Mouse (Mus musculus) midbrain, embryonic 13.5 days (tissue): Measurements from ENCODE around the gene Hnrnpul1. TPM values are rescaled to one million over a fixed set of nuclear protein-coding genes. Genes with fewer than 3 reads are reported as not detected.

Source experiments
- ATAC-seq: fragments of 200-750 bp; cut with Nextera tagmentation; 2 replicates; pipeline ENCODE4 v1.8.0; 2017; ENCODE audit warnings: mild to moderate bottlenecking, moderate TSS enrichment, moderate library complexity
- H3K27ac ChIP-seq: fragments of 300-500 bp; sonication (generic); 2 replicates; pipeline ENCODE4 v1.5.1; 2015; ENCODE audit warnings: inconsistent platforms, mild to moderate bottlenecking, moderate library complexity
- H3K27me3 ChIP-seq: fragments of 300-500 bp; sonication (generic); 2 replicates; pipeline ENCODE4 v1.6.1; 2015; ENCODE audit warnings: mild to moderate bottlenecking, inconsistent platforms
- H3K36me3 ChIP-seq: fragments of 300-500 bp; sonication (generic); 2 replicates; pipeline ENCODE4 v1.6.1; 2015; ENCODE audit warnings: mild to moderate bottlenecking, inconsistent platforms
- H3K4me1 ChIP-seq: fragments of 300-500 bp; sonication (generic); replicated peaks from 2 replicates; pipeline ENCODE4 v1.6.1; 2015; ENCODE audit warnings: inconsistent platforms
- H3K4me2 ChIP-seq: fragments of 300-500 bp; sonication (generic); replicated peaks from 2 replicates; pipeline ENCODE4 v1.6.1; 2015; ENCODE audit warnings: moderate library complexity, mild to moderate bottlenecking, inconsistent platforms
- H3K4me3 ChIP-seq: fragments of 300-500 bp; sonication (generic); replicated peaks from 2 replicates; pipeline ENCODE4 v1.5.1; 2015; ENCODE audit warnings: mild to moderate bottlenecking, inconsistent platforms
- H3K9ac ChIP-seq: fragments of 300-500 bp; sonication (generic); replicated peaks from 2 replicates; pipeline ENCODE4 v1.6.1; 2015; ENCODE audit warnings: mild to moderate bottlenecking, inconsistent platforms
- H3K9me3 ChIP-seq: fragments of 300-500 bp; sonication (generic); 2 replicates; pipeline ENCODE4 v1.6.1; 2016; ENCODE audit warnings: mild to moderate bottlenecking, inconsistent platforms
- WGBS: fragments of 180-500 bp; shearing (Covaris S2); methylation state at CpG from one replicate; pipeline ENCODE4 v1.1.7; 2015; 5-methylcytosine and 5-hydroxymethylcytosine counted together
- polyA plus RNA-seq: library from polyadenylated mRNA; unstranded; fragments of >200 nt; fragmentation: Nextera tagmentation; extraction: Ambion mirVana; gene quantifications from 2 replicates; pipeline ENCODE4 v1.2.1, GENCODE M21; 2015

The Hnrnpul1 gene
- polyA plus RNA-seq, 1 experiment from 2014 or later, result 56.2 TPM

DNA sequence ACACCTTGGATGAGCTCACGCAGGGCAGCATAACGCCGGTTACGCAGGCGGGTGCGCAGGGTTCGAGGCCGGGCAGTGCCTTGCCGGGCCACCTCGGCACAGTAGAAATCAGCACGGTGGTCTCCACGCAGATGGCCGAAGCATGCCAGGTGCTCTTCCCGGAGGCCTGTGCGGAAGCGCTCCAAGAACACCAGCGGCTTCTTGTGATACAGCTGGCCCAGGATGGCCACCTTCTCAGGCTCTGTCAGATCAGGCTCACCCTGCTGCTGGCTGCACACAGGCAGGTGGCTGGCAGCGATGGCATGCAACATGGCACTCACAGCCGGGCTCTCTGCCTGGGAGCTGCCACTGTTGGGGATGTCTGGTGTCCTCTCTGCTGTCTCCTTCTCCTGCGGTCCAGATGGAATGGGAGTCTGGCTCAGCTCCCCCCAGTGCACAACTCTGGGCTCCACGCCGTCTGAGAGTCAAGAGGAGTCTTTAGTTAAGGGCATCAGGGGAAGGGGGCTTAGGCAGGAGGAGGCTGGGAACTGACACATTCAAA, 38.8 kb downstream of the Hnrnpul1 start:
- H3K36me3 ChIP-seq, result peaks cover 54% of the 10 kb centered on the region
- ATAC-seq, result no peak
- no peak overlapping the region for H3K4me2 ChIP-seq
- no peaks in the 10 kb centered on the region for H3K27me3 ChIP-seq
- H3K4me1 ChIP-seq, result peaks cover 36% of the 10 kb centered on the region
- 95% methylated on average over 22 of the region's 22 CpGs for WGBS
- no peak overlapping the region for H3K4me3 ChIP-seq
- no peak overlapping the region for H3K27ac ChIP-seq
- no peak overlapping the region for H3K9ac ChIP-seq
- no peaks in the 10 kb centered on the region for H3K9me3 ChIP-seq

DNA sequence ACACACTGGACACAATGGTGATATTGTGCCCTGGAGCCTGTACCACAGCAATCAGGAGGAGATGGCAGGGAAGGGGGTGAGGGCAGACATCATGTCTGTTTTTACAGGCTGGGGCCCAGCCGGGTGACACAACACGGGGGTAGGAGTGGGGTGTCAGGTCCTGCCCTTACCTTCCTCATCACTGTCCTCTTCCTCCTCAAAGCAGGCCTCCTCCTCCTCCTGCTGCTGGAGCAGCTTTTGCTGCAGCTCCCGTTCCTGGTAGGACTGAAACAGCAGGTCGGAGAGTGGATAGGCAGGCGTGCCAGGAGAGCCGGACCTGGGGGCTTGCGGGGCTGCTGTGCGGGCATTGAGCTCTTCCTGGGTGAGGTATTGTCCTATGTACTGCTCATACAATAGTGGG, 40.0 kb downstream of the Hnrnpul1 start:
- Histone ChIP-seq H3K9ac (no peak overlapping the region), H3K4me1 (peaks cover 46% of the 10 kb centered on the region), H3K4me3 (no peak overlapping the region), H3K9me3 (no peaks in the 10 kb centered on the region), H3K27ac (no peak overlapping the region), H3K27me3 (no peaks in the 10 kb centered on the region), H3K36me3 (peaks cover 47% of the 10 kb centered on the region), H3K4me2 (no peak overlapping the region)
- 92% methylated on average over 8 of the region's 8 CpGs for WGBS
- ATAC-seq, result no peak

DNA sequence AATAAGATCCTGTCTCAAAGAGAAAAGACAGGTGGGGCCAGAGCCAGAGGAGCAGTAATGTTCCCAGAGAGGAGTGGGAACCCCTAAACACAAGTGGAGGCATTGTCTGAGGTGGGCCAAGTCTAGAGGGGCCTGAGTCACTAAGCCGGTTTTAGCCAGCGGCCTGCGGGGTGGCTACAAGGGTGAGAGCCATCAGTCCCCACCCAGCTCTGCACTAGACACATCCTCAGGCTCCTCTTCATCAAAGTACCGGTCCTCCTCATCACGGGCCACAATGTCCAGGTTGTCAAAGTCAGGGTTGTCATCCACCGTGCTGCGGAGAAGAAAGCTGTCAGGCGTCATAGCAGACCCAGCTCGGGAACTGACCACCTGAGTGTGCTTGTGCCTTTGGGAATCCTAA, 41.8 kb downstream of the Hnrnpul1 start:
- Histone ChIP-seq H3K4me1 (peaks cover 35% of the 10 kb centered on the region), H3K9me3 (no peaks in the 10 kb centered on the region), H3K9ac (no peak overlapping the region), H3K4me3 (no peak overlapping the region), H3K36me3 (peaks cover 47% of the 10 kb centered on the region), H3K27ac (no peak overlapping the region), H3K4me2 (no peak overlapping the region), H3K27me3 (no peaks in the 10 kb centered on the region)
- 92% methylated on average over 9 of the region's 9 CpGs for WGBS
- no peak for ATAC-seq

DNA sequence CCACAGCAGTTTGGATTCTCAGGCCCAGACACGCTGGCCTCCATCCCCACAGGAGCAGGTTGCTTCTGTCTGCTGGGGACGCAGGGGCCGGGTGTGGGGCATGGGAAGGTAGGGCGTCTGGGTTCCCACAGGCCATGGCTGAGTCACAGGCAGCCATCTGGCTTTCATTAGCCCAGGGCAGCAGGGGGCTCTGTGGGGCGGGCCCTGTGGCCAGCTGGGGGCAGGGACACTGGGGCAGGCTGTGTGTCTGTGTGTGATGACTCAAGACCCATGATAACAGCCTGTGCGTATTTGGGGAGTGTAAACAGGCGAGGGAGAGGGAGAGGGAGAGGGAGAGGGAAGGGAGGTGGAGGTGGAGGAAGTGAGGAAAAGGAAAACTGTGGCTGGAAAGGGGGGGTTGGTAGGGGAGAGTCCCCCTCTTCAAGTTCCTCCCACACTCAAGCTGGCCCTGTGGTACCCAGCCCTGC, 42.8 kb downstream of the Hnrnpul1 start:
- 0 out of 2 replicates have a peak, but pooled peaks have one; percentile 16 for ATAC-seq
- no peak overlapping the region for H3K4me3 ChIP-seq
- H3K9me3 ChIP-seq, result no peaks in the 10 kb centered on the region
- peaks cover 47% of the 10 kb centered on the region for H3K36me3 ChIP-seq
- WGBS, result 36% methylated on average over 7 of the region's 7 CpGs
- no peak overlapping the region; the same call in 1 of the 2 replicates for H3K9ac ChIP-seq
- H3K27ac ChIP-seq, result 0 out of 2 replicates have a peak overlapping the region, but pooled peaks have one; percentile 15
- H3K4me2 ChIP-seq, result no peak overlapping the region
- H3K27me3 ChIP-seq, result no peaks in the 10 kb centered on the region
- peaks cover 26% of the 10 kb centered on the region for H3K4me1 ChIP-seq

DNA sequence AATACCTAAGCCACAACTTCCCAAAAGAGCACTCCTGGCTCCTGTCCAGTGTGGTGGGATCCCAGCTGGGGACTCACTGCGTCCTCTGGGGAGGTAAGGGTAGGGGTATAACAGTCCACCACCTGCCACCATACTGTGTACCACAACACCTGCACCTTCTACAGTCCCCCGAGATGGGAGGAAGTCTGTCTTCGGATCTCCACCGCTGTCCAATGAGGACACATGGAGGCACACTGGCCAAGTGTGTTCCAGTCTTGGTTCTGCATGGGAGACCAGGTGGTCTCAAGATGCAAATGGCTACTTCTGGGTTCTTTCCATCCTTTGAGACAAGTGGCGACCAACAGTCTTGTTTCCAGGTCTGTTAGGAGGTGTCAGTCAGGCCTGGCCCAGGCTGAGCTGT, 43.4 kb downstream of the Hnrnpul1 start:
- no peak overlapping the region for H3K4me3 ChIP-seq
- H3K27me3 ChIP-seq, result no peaks in the 10 kb centered on the region
- 78% methylated on average over 5 of the region's 5 CpGs for WGBS
- peaks cover 26% of the 10 kb centered on the region for H3K4me1 ChIP-seq
- peak; percentile 18; the same call in 1 of the 2 replicates for ATAC-seq
- H3K4me2 ChIP-seq, result no peak overlapping the region
- 0 out of 2 replicates have a peak overlapping the region, but pooled peaks have one; percentile 15 for H3K27ac ChIP-seq
- no peaks in the 10 kb centered on the region for H3K9me3 ChIP-seq
- peaks cover 47% of the 10 kb centered on the region for H3K36me3 ChIP-seq
- H3K9ac ChIP-seq, result no peak overlapping the region

DNA sequence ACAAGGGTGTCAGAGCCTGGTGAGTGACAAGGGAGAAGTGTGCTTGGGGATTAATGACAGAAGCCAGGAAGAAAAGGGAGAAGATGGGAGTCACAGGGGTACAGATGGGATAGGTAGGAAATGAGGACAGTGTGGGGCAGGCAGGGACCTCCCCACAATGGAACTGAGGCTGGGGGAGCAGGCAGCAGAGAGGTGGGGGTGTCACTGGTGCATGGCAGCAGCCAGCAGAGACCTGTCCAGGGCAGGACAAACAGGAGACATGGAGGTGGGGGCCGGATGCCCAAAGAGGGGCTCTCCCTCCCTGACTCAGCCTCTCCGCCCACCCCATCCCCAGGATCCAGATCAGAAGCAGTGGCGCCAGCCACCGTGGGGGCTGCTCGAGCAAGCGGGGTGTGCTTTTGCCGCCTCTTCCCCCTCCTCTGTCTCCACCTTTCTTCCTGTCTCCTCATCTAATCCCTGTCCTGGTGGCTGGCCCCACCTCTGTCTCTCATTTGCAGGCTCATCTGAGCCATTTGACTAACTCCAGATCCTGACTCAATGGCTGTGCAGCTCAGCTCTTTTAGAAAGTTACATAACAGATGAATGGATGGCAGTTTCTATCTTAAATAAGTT, 43.9 kb downstream of the Hnrnpul1 start:
- Histone ChIP-seq H3K27ac (no peak overlapping the region), H3K4me3 (no peak overlapping the region), H3K27me3 (no peaks in the 10 kb centered on the region), H3K4me2 (peak overlapping the region; percentile 13; the same call in 1 of the 2 replicates), H3K9ac (peak overlapping the region; percentile 58), H3K4me1 (peaks cover 26% of the 10 kb centered on the region), H3K9me3 (no peaks in the 10 kb centered on the region), H3K36me3 (peaks cover 42% of the 10 kb centered on the region)
- peak; percentile 35 for ATAC-seq
- WGBS, result 5% methylated on average over 7 of the region's 7 CpGs

DNA sequence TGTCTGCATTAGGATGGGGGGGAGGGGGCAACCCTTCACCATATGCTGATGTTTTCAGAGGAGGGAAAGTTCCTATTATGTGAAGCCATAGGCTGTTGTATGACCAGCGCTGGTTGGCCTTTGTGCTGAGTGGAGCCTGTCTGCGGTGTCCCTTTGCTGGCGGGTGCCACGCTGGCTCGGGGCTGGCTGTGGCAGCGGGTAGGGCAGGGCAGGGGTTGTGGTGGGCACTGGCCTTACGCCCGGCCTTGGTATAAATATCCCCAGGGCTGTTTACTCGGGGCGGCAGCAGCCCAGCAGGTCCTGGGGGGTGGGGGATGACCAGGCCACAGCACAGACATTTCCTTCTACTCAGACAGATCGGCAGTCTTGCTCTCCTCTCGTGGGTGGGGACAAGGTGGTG, 44.6 kb downstream of the Hnrnpul1 start:
- Histone ChIP-seq H3K27ac (no peak overlapping the region), H3K4me2 (0 out of 2 replicates have a peak overlapping the region, but pooled peaks have one; percentile 13), H3K9ac (peak overlapping the region; percentile 58; the same call in 1 of the 2 replicates), H3K4me1 (peaks cover 29% of the 10 kb centered on the region), H3K9me3 (no peaks in the 10 kb centered on the region), H3K27me3 (peaks cover 6% of the 10 kb centered on the region), H3K4me3 (no peak overlapping the region), H3K36me3 (peaks cover 35% of the 10 kb centered on the region)
- 18% methylated on average over 12 of the region's 12 CpGs for WGBS
- ATAC-seq, result peak; percentile 18; the same call in 1 of the 2 replicates

DNA sequence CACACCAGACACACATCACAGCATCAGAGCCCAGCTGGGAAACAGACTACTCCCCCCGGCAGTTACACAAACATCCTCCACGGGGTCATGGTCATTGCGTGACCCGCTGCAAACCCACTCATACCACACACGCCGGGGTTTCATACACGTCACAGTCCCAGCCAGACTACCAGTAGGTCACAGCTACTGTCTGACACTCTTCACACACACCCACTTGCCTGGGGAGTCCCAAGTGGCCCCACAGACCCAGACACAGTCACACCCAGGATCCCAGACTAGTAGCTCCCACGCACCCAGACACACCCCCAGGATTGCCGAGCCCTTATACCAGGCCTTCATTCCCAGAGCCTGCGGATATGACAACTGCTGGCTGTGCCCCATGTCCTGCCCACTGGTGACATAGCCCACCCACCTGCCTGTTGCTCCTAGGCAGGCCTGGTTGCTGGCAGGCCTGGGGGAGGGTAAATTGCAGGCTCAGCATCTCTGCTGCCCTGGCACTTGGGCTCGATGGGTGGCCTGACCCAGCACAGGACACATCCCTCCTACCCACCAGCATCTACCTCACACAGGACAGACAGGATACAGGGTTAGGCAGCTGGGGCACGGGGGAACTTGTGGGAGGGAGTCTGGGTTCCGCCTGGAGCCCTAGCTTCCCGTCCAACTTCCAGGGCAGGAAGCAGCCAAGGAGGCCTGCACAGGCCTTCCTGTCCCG, 46.8 kb downstream of the Hnrnpul1 start:
- peak overlapping the region; percentile 35 for H3K27ac ChIP-seq
- WGBS, result 68% methylated on average over 15 of the region's 15 CpGs
- ATAC-seq, result no peak

DNA sequence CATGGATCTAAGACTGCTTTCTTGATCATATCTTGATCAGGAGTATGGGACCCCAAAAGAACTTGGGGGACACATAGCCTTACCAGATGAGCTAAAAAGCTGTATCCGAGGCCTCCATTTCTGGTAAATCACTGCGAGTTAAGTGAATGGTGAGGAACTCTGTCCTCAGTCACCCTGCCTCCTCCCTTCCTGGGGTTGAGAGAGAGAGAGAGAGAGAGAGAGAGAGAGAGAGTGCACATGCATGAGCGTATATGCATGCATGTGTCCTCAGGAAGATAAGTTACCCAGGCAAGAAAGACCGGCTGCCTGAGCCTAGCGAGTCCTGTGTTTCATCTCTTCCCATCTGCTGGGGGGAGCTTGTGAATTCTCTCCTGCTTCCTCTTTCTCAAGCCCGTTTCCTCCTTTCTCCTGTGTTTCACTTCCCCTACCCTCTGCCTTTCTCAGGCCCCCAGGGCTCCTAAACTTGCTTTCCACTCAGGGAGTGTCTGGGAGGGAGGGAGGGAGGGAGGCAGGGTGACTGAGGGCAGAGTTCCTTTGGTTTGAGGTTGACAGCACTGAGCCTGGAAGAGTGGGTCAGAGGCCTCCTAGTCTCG, 47.9 kb downstream of the Hnrnpul1 start:
- WGBS, result 66% methylated on average over 7 of the region's 7 CpGs
- Histone ChIP-seq H3K4me1 (peaks cover 36% of the 10 kb centered on the region), H3K9ac (no peak overlapping the region), H3K27ac (no peak overlapping the region), H3K36me3 (peaks cover 3% of the 10 kb centered on the region; the same call in 1 of the 2 replicates), H3K4me3 (no peak overlapping the region), H3K9me3 (no peaks in the 10 kb centered on the region), H3K4me2 (no peak overlapping the region), H3K27me3 (peaks cover 15% of the 10 kb centered on the region)
- no peak for ATAC-seq

More for the DNA sequence above, 46.8 kb downstream of the Hnrnpul1 start:
- H3K9ac ChIP-seq, result no peak overlapping the region
- no peak overlapping the region for H3K4me3 ChIP-seq
- no peaks in the 10 kb centered on the region for H3K9me3 ChIP-seq
- peaks cover 41% of the 10 kb centered on the region for H3K4me1 ChIP-seq
- H3K36me3 ChIP-seq, result peaks cover 13% of the 10 kb centered on the region
- no peak overlapping the region for H3K4me2 ChIP-seq
- peaks cover 15% of the 10 kb centered on the region for H3K27me3 ChIP-seq

DNA sequence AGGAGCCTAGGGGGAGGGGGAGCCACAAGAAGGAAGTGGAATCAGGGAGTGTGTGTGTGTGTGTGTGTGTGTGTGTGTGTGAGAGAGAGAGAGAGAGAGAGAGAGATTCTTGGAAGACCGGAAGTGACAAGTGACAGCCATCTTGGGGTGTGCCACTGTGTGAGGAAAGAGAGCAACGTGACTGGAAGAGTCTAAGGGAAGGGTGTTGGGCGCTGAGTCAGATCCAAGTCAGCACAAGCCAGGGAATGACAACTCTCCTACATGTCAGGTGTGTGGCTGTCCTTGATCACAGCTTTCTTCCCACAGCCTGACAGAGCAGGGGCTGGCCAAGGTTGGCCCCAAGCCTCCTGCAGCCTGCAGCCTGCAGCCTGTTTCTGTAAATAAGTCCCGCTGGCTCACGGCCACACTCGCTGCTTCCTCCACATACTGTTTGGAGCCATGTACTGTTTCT, 48.7 kb downstream of the Hnrnpul1 start:
- ATAC-seq, result no peak
- Histone ChIP-seq H3K9me3 (no peaks in the 10 kb centered on the region), H3K4me2 (no peak overlapping the region), H3K27ac (no peak overlapping the region), H3K9ac (no peak overlapping the region), H3K4me3 (no peak overlapping the region), H3K36me3 (no peaks in the 10 kb centered on the region), H3K4me1 (peaks cover 28% of the 10 kb centered on the region), H3K27me3 (peaks cover 15% of the 10 kb centered on the region)
- WGBS, result 72% methylated on average over 6 of the region's 6 CpGs

DNA sequence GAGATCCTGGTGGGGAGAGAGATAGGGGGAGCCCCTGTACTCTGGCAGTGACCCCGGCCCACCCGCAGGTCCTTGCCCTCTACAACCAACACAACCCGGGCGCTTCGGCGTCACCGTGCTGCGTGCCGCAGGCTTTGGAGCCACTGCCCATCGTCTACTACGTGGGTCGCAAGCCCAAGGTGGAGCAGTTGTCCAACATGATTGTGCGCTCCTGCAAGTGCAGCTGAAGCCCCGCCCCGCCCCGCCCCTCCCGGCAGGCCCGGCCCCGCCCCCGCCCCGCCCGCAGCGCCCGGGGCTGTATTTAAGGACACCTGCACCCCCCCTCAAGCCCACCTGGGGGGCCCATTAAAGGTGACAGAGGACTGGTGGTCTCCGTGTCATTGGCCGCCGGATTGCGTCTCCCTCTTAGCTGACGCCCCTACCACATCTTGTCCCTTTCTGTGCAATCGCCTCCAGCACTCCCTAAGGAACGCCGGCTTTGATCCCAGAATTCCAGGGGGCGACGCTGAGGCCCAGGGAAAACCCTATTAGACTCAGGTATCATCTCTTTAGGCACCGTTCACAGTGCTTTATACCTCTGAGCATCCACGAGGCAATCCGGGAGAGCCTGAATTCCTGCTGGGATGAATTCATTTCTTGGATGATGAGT, 49.7 kb downstream of the Hnrnpul1 start:
- H3K9ac ChIP-seq, result 0 out of 2 replicates have a peak overlapping the region, but pooled peaks have one; percentile 32
- WGBS, result 5% methylated on average over 36 of the region's 37 CpGs
- no peaks in the 10 kb centered on the region for H3K9me3 ChIP-seq
- peak; percentile 65 for ATAC-seq
- H3K27ac ChIP-seq, result no peak overlapping the region
- peaks cover 18% of the 10 kb centered on the region for H3K4me1 ChIP-seq
- no peaks in the 10 kb centered on the region for H3K36me3 ChIP-seq
- H3K27me3 ChIP-seq, result peaks cover 15% of the 10 kb centered on the region
- peak overlapping the region; percentile 60 for H3K4me2 ChIP-seq
- peak overlapping the region; percentile 35 for H3K4me3 ChIP-seq
